Mouse (Mus musculus) bone marrow, adult 2 months (tissue): ENCODE data around the gene Strap.

Experiments used
- CTCF ChIP-seq: fragments of 200-500 bp; IDR thresholded peaks from 2 replicates; pipeline ENCODE4 v1.5.1; 2011; ENCODE audit warnings: low read length, control low read depth; ENCODE audit not compliant: control insufficient read depth, insufficient read depth
- POLR2A ChIP-seq: fragments of 200-500 bp; IDR thresholded peaks from 2 replicates; pipeline ENCODE4 v1.6.1; 2011; ENCODE audit warnings: low read depth, mild to moderate bottlenecking, control low read depth, low read length, borderline replicate concordance; ENCODE audit not compliant: control insufficient read depth

DNA sequence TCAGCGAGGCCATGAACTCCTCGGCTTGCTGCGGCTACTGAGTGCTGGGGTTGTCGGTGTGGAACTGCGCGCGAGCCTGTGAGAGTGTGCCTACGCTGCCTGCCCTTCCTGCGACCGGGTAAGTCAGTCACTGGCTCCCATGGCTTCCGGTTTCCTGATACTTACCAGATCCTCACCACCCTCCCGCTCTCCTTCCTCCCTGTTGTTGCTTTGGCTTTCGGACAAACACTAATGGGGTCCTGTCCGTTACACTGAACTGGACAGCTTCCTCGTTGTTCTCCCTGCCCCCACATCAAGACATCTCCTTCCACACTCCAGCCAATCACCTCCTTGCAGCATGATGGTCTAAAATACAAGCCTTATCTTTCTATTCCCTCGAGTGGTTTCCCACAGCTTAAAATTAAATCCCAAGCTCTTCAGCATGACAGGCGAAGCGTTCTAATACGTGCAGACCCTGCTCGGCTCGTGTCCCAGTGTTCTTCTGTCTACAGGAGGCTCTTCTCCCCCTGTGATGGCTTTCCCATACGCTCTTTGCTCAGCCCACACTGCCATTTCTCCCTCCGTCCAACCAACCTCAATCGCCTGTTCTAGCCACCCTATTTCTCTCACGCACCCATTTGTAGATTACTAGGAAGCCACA, 30.5 kb upstream of the Strap start:
- TF ChIP-seq POLR2A = no peak
- no peak for TF ChIP-seq CTCF
